Mouse (Mus musculus): ENCODE measurements around the gene Uhrf1bp1l. TPM values are rescaled to one million over a fixed set of nuclear protein-coding genes. Genes with fewer than 3 reads are reported as not detected.
A peak's percentile ranks its signal among the peaks of the same experiment; 100 is the strongest.

Uhrf1bp1l gene
- polyA plus RNA-seq, 1 experiment = 27.3 TPM

GRCm38 (mm10) chr10:89743266-89743665 is 1.5 kb upstream of the Uhrf1bp1l start:
- 77% methylated on average over 4 of the region's 4 CpGs for WGBS
- TF ChIP-seq POLR2A (IDR thresholded peaks at IDR 0.05; ENCODE audit: borderline replicate concordance, extremely low read depth, low read depth, low read length) = no peak
- no peak for TF ChIP-seq CTCF (IDR thresholded peaks at IDR 0.05; ENCODE audit: insufficient read depth, low read length)
- no peak for DNase-seq
- H3K4me3 ChIP-seq (replicated peaks; ENCODE audit: extremely low read depth, low read depth, low read length) = no peak overlapping the region
- peaks cover 11% of the 10 kb centered on the region for H3K4me1 ChIP-seq (ENCODE audit: control insufficient read depth, insufficient read depth, low read length)

GRCm38 (mm10) chr10:89744341-89744740 is 450 bp upstream of the Uhrf1bp1l start:
- no peak for TF ChIP-seq POLR2A (IDR thresholded peaks at IDR 0.05; ENCODE audit: borderline replicate concordance, extremely low read depth, low read depth, low read length)
- no peak for TF ChIP-seq CTCF (IDR thresholded peaks at IDR 0.05; ENCODE audit: insufficient read depth, low read length)
- no peak for DNase-seq
- H3K4me1 ChIP-seq (ENCODE audit: control insufficient read depth, insufficient read depth, low read length) = peaks cover 13% of the 10 kb centered on the region
- WGBS = 12% methylated on average over 3 of the region's 3 CpGs
- peak overlapping the region; percentile 15 for H3K4me3 ChIP-seq (replicated peaks; ENCODE audit: extremely low read depth, low read depth, low read length)

GRCm38 (mm10) chr10:89745666-89746020 is 852 bp downstream of the Uhrf1bp1l start:
- TF ChIP-seq CTCF (IDR thresholded peaks at IDR 0.05; ENCODE audit: insufficient read depth, low read length) (no peak), POLR2A (IDR thresholded peaks at IDR 0.05; ENCODE audit: borderline replicate concordance, extremely low read depth, low read depth, low read length) (no peak)
- under 1% methylated on average over 14 of the region's 14 CpGs for WGBS

GRCm38 (mm10) chr10:89746581-89746980 is 1.8 kb downstream of the Uhrf1bp1l start:
- DNase-seq = no peak
- Histone ChIP-seq H3K4me3 (replicated peaks; ENCODE audit: extremely low read depth, low read depth, low read length) (peak overlapping the region; percentile 51), H3K4me1 (ENCODE audit: control insufficient read depth, insufficient read depth, low read length) (peaks cover 13% of the 10 kb centered on the region)
- 72% methylated on average over 3 of the region's 3 CpGs for WGBS
- TF ChIP-seq POLR2A (IDR thresholded peaks at IDR 0.05; ENCODE audit: borderline replicate concordance, extremely low read depth, low read depth, low read length) = no peak

More at GRCm38 (mm10) chr10:89745666-89746020, 852 bp downstream of the Uhrf1bp1l start:
- Histone ChIP-seq H3K4me1 (ENCODE audit: control insufficient read depth, insufficient read depth, low read length) (peaks cover 13% of the 10 kb centered on the region), H3K4me3 (replicated peaks; ENCODE audit: extremely low read depth, low read depth, low read length) (peak overlapping the region; percentile 95)
- no peak for DNase-seq

- TF ChIP-seq CTCF (IDR thresholded peaks at IDR 0.05; ENCODE audit: insufficient read depth, low read length) (no peak), POLR2A (IDR thresholded peaks at IDR 0.05; ENCODE audit: borderline replicate concordance, extremely low read depth, low read depth, low read length) (no peak)
- DNase-seq = no peak
- H3K4me3 ChIP-seq (replicated peaks; ENCODE audit: extremely low read depth, low read depth, low read length) = no peak overlapping the region
- peaks cover 13% of the 10 kb centered on the region for H3K4me1 ChIP-seq (ENCODE audit: control insufficient read depth, insufficient read depth, low read length)
- WGBS = 62% methylated on average over 8 of the region's 8 CpGs
Measured at GRCm38 (mm10) chr10:89747221-89747905, 2.6 kb downstream of the Uhrf1bp1l start.

GRCm38 (mm10) chr10:89747911-89748310 is 3.1 kb downstream of the Uhrf1bp1l start:
- peaks cover 13% of the 10 kb centered on the region for H3K4me1 ChIP-seq (ENCODE audit: control insufficient read depth, insufficient read depth, low read length)
- WGBS = 72% methylated on average over 1 of the region's 1 CpGs

GRCm38 (mm10) chr10:89748619-89749018 is 3.8 kb downstream of the Uhrf1bp1l start:
- peaks cover 13% of the 10 kb centered on the region for H3K4me1 ChIP-seq (ENCODE audit: control insufficient read depth, insufficient read depth, low read length)
- WGBS = 80% methylated on average over 2 of the region's 2 CpGs
- TF ChIP-seq POLR2A (IDR thresholded peaks at IDR 0.05; ENCODE audit: borderline replicate concordance, extremely low read depth, low read depth, low read length) (no peak), CTCF (IDR thresholded peaks at IDR 0.05; ENCODE audit: insufficient read depth, low read length) (no peak)
- H3K4me3 ChIP-seq (replicated peaks; ENCODE audit: extremely low read depth, low read depth, low read length) = no peak overlapping the region
- DNase-seq = no peak

More at GRCm38 (mm10) chr10:89747911-89748310, 3.1 kb downstream of the Uhrf1bp1l start:
- DNase-seq = no peak
- no peak for TF ChIP-seq CTCF (IDR thresholded peaks at IDR 0.05; ENCODE audit: insufficient read depth, low read length)
- no peak for TF ChIP-seq POLR2A (IDR thresholded peaks at IDR 0.05; ENCODE audit: borderline replicate concordance, extremely low read depth, low read depth, low read length)
- H3K4me3 ChIP-seq (replicated peaks; ENCODE audit: extremely low read depth, low read depth, low read length) = no peak overlapping the region

GRCm38 (mm10) chr10:89751069-89751468 is 6.3 kb downstream of the Uhrf1bp1l start:
- no peak for TF ChIP-seq CTCF (IDR thresholded peaks at IDR 0.05; ENCODE audit: insufficient read depth, low read length)
- no peak for TF ChIP-seq POLR2A (IDR thresholded peaks at IDR 0.05; ENCODE audit: borderline replicate concordance, extremely low read depth, low read depth, low read length)
- Histone ChIP-seq H3K4me1 (ENCODE audit: control insufficient read depth, insufficient read depth, low read length) (peaks cover 15% of the 10 kb centered on the region), H3K4me3 (replicated peaks; ENCODE audit: extremely low read depth, low read depth, low read length) (no peak overlapping the region)
- 60% methylated on average over 5 of the region's 5 CpGs for WGBS
- no peak for DNase-seq

- DNase-seq = no peak
- 74% methylated on average over 4 of the region's 4 CpGs for WGBS
- no peak for TF ChIP-seq POLR2A (IDR thresholded peaks at IDR 0.05; ENCODE audit: borderline replicate concordance, extremely low read depth, low read depth, low read length)
- TF ChIP-seq CTCF (IDR thresholded peaks at IDR 0.05; ENCODE audit: insufficient read depth, low read length) = 0 out of 2 replicates have a peak, but pooled peaks have one; percentile 17
- Histone ChIP-seq H3K4me1 (ENCODE audit: control insufficient read depth, insufficient read depth, low read length) (peaks cover 2% of the 10 kb centered on the region; the same call in 1 of the 2 replicates), H3K4me3 (replicated peaks; ENCODE audit: extremely low read depth, low read depth, low read length) (no peak overlapping the region)
Measured at GRCm38 (mm10) chr10:89755231-89755630, 10.4 kb downstream of the Uhrf1bp1l start.

GRCm38 (mm10) chr10:89760772-89761171 is 16.0 kb downstream of the Uhrf1bp1l start:
- TF ChIP-seq POLR2A (IDR thresholded peaks at IDR 0.05; ENCODE audit: borderline replicate concordance, extremely low read depth, low read depth, low read length) (no peak), CTCF (IDR thresholded peaks at IDR 0.05; ENCODE audit: insufficient read depth, low read length) (no peak)
- WGBS = 70% methylated on average over 5 of the region's 5 CpGs
- DNase-seq = no peak
- Histone ChIP-seq H3K4me3 (replicated peaks; ENCODE audit: extremely low read depth, low read depth, low read length) (no peak overlapping the region), H3K4me1 (ENCODE audit: control insufficient read depth, insufficient read depth, low read length) (peaks cover 4% of the 10 kb centered on the region; the same call in 1 of the 2 replicates)

Data from lung, adult 2 months (tissue).